Mouse (Mus musculus): ENCODE results near the gene Phactr2.

Gene Phactr2

DNA sequence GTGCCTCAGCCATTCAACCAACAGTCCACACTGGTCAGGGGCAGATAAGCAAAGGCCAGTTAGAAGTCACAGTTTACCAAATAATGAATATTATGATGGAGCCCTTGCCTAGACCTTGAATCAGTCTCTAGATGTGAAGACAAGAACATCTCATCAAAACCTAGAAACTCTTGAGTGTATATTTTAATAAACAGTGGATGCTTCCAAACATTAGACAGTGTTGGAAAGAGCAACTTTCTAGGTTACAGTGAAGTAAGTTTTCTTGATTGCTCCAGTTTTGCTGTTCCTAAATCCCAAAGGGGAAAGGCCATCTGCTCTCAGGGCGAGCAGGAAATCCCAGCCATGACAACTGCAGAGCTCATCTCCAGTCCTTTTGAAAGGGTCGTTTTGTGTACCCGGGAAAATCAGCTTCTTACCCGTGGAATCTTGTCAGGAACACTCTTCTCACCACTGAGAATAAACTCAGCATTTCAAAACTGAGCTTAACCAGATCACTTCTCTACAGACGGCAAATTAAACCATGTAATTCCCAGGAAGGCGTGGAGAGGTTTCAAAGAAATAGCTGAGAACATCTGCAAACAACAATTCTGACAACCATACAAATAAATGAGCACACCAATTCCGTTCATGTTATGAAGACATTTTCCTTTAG, 296.1 kb downstream of the Phactr2 start, which contains the start of gene Zc2hc1b:
Zc2hc1b (minus strand) TSS at position 51 of the 652 bp plus-strand sequence.
- in situ Hi-C loops (cut with MboI, MseI) = no loop called here

DNA sequence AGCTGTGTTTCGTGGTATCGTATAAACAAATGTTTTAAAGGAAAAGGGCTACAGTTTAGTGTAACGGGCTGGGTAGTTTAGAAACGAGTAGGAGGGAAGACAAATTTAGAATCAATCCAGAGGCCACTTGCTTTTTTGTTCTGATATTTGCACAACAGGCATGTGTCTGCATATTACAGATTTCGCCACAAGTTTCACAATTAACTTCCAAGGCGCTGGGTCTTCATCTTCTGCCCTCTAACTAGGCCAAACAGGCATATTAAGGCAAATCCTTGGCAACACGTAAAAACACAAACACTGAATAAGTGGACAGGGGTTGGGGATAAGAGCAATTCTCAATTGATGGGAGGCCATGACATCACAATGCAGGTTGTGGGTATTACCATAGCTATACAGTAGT, 298.3 kb downstream of the Phactr2 start:
- in situ Hi-C loops (cut with MboI, MseI) = no loop called here

DNA sequence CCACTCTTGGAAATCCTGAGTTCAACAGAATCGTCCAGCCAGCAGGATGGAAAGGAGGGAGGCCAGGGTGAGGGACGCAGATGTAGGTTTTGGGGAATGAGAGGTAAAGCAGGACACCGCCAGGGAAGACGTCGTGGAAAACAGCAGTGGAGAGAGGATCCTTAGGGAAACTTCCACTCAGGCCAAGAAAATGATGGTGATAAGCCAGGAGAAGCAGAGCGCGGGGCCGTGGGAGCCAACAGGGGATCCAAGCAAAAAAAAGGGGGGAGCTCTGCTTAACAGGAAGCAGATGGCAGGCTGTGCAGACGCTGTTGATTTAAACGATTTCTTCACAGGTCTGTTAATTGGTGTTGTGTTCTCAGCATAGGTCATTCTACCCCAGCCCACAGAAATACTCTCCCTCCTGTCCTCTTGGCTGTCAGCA, 301.4 kb downstream of the Phactr2 start:
- in situ Hi-C loops (cut with MboI, MseI) = no loop called here

DNA sequence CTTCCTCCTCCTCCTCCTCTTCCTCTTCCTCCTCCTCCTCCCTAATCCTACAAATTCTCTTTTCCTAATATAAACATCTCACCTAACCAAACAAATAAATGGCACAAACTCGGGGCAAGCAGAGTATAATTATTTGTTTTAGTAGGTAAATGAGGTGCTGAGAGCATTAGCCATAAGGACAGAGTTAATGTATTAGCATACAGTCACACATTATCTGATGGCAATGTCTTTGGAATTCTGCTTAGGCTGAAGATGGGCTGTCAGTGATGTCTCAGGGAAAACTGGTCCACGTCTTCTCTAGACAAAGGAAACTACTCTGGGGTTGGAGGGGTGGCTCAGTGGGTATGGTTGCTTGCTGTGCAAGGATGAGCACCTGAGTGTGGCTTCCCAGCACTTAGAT, 302.8 kb downstream of the Phactr2 start:
- in situ Hi-C loops (cut with MboI, MseI) = no loop called here

DNA sequence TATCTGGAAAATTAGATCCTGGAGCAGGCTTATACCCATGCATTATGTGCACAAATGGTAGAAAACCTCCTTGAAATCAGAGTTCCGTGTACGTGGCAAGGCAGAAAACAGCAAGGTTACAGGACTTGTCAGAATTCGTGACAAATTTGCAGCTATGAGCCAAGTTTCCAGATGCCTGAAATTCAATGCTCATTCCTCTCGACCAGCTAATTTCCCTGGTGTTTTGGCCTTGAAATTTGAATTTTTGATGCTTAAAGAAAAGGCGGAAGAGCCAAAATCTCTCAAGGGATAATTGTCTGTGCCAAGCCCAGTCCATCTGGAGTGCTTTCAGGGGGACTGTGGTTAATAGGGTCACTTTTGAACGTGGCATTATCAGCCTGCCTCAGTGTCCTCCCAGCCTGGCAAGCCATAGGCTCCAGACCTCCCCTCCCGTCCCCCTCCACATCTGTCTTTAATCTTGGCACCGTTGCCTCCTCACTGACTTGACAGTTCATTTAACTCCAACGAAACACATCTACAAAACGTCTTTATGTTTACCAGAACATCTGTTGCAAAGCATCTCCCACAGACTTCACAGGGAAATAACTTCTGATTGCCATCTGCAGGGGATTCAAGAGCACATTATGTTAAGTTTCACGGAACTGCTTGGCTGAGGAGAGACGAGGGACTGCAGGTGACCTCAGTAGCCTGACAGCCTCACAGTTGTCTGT, 303.3 kb downstream of the Phactr2 start:
- in situ Hi-C loops (cut with MboI, MseI) = no loop called here

DNA sequence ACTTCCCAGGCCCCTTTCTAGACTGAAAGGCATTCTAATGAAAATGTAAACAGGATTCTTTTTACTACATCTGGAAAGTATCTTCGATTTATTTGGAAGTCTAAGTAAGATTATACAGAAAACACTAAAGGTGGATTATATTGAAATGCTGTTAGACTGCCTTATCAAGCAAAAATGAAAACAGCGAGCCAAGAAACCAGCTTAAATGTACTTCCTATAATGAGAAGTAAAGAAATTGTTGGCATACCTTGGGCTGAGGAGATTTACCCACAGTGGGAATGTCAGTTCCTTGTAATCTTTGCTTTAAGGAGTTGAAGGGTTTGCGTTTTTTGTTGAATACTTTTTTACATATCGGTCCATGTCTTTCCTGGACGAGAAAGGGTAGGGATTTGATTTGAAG, 305.8 kb downstream of the Phactr2 start:
- in situ Hi-C loops (cut with MboI, MseI) = no loop called here

DNA sequence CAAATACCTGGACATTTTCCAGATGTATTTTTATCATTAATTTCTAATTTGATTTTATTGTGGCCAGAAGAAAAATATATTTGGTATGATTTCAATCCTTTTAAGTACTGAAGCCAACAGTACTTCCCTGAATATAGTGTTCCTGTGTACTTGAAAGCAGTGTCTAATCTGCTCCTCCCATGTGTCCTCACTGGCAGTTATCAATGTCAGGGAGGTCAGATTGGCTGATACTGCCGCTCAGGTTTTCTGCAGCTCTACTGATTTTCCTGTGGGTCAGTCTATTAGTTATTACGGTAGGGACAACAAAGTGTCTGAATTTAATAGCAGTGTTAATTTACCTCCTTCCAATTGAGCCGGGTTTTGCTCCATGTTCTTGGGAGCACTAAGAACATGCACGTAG, 312.2 kb downstream of the Phactr2 start:
- in situ Hi-C loops (cut with MboI, MseI) = no loop called here

DNA sequence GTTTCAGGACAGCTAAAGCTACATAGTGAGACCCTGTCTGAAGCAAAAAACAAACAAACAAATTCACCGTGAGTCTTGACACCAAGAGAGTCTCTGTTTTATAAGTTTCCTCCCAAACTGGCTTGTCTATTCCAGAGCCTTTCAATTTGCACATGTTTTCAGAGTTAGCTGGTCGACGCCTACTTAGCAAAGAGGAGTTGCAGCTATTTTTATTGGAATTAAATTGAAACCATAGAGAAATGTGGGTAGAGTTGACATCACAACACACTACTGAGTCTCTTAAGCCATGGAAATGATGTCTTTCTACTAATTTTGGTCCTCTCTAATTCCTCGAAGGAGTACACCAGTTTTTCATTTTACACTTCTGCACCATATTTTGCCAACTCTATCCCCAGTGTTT, 313.3 kb downstream of the Phactr2 start:
- in situ Hi-C loops (cut with MboI, MseI) = no loop called here
